Mouse (Mus musculus) macrophage (primary cell): Measurements from ENCODE around the gene Inafm1. TPM values are rescaled to one million over a fixed set of nuclear protein-coding genes. Genes with fewer than 3 reads are reported as not detected.
"Not testable (repeated sequence)": the region's sequence is repeated elsewhere in the genome, so short reads cannot be mapped to it uniquely, and the experiment has no call there.

ENCODE experiments used
- H3K27ac ChIP-seq: fragments of 350-480 bp; formaldehyde crosslinking; 2 replicates; pipeline ENCODE4 v1.9.0; 2021
- H3K36me3 ChIP-seq: fragments of 350-480 bp; formaldehyde crosslinking; 2 replicates; pipeline ENCODE4 v1.9.0; 2021; ENCODE audit errors: inconsistent target
- H3K4me3 ChIP-seq: fragments of 350-480 bp; formaldehyde crosslinking; 2 replicates; pipeline ENCODE4 v1.9.0; 2021; ENCODE audit errors: inconsistent target
- H3K79me2 ChIP-seq: fragments of 350-480 bp; formaldehyde crosslinking; 2 replicates; pipeline ENCODE4 v1.9.0; 2021; ENCODE audit errors: inconsistent target
- WGBS: methylation state at CpG from one replicate; pipeline ENCODE4 v1.1.7; 2026; ENCODE audit warnings: inconsistent platforms; ENCODE audit not compliant: missing documents; 5-methylcytosine and 5-hydroxymethylcytosine counted together
- polyA plus RNA-seq: library from polyadenylated mRNA; stranded (reverse); fragments of 250-400 nt; gene quantifications from 3 replicates; pipeline ENCODE4 v1.2.4, GENCODE M21; 2018; ENCODE audit warnings: inconsistent platforms

The Inafm1 gene
- polyA plus RNA-seq, 1 experiment from 2014 or later: 1.9 TPM

DNA sequence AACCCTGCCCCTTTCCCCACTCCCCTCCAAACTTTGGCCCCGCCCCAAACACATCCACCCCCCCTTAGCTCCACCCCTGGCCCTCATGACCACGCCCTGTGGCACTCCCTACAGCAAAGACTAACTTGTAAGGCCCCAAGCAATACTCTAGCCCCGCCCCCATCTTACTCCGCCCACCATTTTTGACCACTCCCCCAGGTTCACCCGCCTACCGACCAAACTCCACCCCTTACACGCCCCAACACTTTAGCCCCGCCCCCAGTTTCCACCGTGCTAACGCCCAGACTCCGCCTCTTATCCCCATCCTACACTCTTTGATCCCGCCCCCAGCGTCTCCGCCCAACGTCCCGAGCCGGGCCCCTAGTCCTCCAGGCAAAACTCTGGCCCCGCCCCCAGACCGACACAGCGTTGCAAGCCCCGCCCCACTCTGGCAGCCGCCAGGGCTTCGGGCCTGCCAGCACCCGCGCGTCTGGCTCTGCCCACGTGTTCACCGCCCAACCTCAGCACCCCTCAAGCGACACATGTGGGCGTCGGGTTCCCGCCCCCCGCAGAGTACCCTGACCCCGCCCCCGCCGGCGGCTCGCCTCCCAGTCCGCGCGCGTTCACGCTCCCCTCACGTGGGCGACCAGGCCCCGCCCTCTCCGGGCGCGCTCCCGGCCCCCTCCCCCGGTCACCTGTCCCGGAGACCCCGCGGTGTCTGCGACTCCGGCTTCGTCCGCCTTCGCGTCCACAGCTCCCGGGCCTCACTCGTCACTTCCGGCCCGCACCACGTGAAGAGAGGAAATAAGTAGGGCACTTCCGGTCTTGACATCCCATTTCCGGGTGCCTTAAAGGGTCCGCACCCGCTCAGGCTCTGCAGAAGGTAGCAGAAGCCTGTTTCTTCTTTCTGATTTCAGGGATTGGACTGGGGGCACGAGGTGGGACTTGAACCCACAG lies 12.9 kb upstream of the Inafm1 start, which contains the start of gene Ccdc9:
Gene Ccdc9 (minus strand): TSS at position 770 of the 936 bp plus-strand sequence.
- peaks cover 27% of the 10 kb centered on the region for H3K79me2 ChIP-seq
- H3K4me3 ChIP-seq: peak within 1 kb of the TSS; percentile 50
- WGBS: under 1% methylated on average over 38 of the region's 70 CpGs
- H3K36me3 ChIP-seq: peaks cover 26% of the 10 kb centered on the region
- peak within 1 kb of the TSS; percentile 76 for H3K27ac ChIP-seq

DNA sequence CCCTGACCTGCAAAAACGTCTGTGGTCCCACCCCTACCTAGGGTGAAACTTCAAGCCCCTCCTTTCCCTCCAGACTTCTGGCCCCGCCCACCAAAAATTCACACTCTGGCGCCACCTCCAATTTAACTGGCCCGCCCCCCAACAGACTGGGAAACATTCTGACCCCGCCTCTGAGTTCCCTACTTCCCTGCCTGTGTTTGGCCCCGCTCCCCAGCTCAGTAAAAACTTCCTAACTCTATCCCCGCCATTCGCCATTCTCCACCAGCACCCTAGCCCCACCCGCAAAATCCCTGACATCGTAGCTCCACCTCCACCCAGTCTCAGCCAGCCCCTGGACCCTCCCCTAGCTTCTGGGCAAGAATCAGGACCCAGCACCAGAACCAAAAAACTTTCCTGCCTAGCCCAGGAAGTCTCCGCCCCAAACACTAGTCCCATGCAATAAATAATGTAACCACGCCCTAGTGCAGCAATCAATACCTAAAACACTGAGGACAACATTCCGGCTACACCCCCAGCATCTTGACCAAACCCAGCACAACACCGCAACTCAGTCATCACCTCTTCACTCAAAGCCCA lies 12.1 kb upstream of the Inafm1 start:
- Histone ChIP-seq H3K4me3 (peak overlapping the region; percentile 50), H3K36me3 (peaks cover 34% of the 10 kb centered on the region), H3K79me2 (peaks cover 27% of the 10 kb centered on the region), H3K27ac (peak overlapping the region; percentile 58)
- 5% methylated on average over 14 of the region's 14 CpGs for WGBS

DNA sequence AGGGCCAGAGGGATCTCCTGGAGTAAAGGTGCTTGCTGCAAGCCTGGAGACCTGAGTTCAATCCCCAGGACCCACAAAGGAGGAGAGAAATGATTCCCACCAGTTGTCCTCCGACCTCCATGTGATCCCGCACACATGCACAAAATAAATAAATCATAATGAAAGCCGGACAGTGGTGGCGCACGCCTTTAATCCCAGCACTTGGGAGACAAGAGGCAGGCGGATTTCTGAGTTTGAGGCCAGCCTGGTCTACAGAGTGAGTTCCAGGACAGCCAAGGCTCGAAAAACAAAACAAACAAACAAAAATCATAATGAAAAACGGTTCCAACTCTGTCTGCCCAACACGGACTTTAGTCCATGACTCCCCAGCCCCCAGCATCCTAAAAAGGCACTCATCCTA lies 11.5 kb upstream of the Inafm1 start:
- WGBS: 79% methylated on average over 9 of the region's 9 CpGs
- Histone ChIP-seq H3K79me2 (peaks cover 27% of the 10 kb centered on the region), H3K4me3 (peak overlapping the region; percentile 50; the same call in 1 of the 2 replicates), H3K36me3 (peaks cover 34% of the 10 kb centered on the region), H3K27ac (no peak overlapping the region)

DNA sequence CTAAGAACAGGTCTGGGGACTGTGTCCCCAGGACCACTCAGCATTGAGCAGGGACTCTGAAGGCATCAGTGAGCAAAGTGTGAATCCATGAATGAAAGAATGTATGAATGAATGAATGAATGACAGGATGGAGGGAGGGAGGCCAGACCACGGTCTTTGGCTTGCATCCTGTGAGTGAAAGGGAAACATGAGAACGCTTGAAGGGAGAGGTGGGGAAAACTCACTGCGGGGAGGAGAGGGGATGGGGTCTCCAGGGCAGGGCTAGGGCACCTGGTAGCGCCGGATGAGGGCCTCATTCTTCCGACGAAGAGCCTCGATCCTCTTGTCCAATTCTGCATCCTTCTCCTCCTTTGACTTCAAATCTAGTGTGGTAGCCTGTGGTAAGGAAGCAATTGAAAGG lies 10.6 kb upstream of the Inafm1 start:
- Histone ChIP-seq H3K36me3 (peaks cover 34% of the 10 kb centered on the region), H3K79me2 (peaks cover 27% of the 10 kb centered on the region), H3K4me3 (no peak overlapping the region), H3K27ac (no peak overlapping the region)
- WGBS: 95% methylated on average over 8 of the region's 8 CpGs

DNA sequence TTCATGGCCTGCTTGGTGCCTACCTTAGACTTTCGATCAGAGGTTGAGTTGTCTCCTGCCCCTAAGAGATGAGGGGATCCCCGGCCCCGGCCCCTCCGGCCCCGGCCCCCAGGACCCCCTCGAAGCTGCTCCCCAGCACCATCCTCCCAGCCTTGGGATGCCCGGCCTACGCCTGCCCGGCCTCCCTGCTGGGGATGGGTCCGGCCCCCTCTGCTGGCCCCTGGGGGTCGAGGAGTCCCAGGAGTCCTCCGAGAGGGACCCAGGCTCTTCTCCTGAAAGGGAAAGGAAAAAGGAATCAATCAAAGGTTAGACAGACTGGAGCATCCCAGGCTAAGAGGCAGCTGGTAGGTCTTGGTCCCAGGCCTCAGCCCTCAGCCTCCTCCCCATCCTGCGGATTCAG lies 8.9 kb upstream of the Inafm1 start:
- peaks cover 27% of the 10 kb centered on the region for H3K79me2 ChIP-seq
- peaks cover 46% of the 10 kb centered on the region for H3K36me3 ChIP-seq
- no peak overlapping the region for H3K4me3 ChIP-seq
- 94% methylated on average over 6 of the region's 13 CpGs for WGBS
- H3K27ac ChIP-seq: no peak overlapping the region

DNA sequence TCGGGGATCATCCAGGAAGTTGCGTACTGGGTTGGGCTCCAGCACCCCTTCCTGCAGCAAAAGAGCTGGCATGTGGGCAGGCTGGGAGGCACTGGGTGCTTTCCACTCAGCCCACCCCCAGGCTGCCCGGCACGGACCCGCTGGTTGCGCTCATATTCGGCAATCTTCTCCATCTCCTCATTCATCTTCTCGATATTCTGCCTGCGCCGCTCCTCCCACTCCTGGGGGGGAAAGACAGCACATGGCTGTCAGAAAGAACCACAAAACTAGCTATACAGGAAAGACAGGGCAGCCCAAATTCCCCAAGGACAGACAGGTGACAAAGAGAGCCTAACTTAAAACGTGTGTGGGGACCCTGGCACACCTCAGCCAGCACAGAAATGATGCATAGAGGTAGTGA lies 7.3 kb upstream of the Inafm1 start:
- WGBS: 93% methylated on average over 11 of the region's 11 CpGs
- Histone ChIP-seq H3K36me3 (peaks cover 62% of the 10 kb centered on the region), H3K27ac (no peak overlapping the region), H3K79me2 (peaks cover 26% of the 10 kb centered on the region), H3K4me3 (no peak overlapping the region)

DNA sequence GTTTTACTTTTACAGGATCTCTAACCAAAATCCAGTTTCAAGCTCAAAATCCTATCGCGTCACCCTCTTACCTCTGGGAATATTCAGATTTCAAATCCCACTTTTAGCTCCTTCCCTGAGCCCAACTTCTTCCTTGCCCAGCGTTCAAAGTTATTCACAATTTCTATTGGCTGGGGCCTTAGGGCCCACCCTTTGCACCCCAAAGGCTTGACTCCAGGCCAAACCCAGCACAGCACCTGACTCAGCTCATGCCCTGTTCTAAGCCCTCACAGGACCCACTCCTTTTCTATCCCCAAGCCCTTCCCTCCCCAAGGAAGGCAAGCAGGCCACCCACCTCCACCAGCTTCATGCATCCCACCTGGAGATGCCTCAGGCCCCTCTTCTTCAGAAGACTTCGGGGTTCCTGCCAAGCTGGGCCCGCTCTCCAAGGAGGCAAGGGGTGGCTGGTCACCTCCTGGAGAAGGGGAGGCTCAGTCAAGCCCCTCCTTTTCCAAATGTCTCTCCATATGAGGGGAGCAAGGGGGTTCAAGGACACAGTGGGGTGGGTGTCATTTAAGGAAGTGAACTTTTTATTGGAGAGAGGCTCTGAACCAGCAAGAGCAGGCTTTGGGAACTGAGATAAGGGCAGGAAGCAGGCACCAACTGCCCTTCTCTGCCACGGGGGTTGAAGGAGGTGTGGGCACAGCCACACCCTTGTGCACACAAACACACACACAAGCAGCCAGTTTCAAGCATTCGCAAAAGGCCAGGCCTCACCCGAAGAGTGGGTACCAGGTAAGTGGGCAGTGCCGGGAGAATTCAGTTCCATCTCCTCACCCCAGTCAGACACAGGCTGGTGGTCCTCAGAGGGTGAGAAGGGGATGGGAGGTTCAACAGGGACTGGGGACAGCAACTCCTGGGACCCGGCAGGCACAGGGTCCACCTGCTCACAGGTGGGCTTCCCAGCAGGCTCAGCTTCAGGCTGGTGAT lies 1.8 kb upstream of the Inafm1 start:
- WGBS: 55% methylated on average over 10 of the region's 10 CpGs
- no peaks in the 10 kb centered on the region for H3K79me2 ChIP-seq
- peaks cover 35% of the 10 kb centered on the region for H3K36me3 ChIP-seq
- H3K4me3 ChIP-seq: no peak overlapping the region
- H3K27ac ChIP-seq: no peak overlapping the region

DNA sequence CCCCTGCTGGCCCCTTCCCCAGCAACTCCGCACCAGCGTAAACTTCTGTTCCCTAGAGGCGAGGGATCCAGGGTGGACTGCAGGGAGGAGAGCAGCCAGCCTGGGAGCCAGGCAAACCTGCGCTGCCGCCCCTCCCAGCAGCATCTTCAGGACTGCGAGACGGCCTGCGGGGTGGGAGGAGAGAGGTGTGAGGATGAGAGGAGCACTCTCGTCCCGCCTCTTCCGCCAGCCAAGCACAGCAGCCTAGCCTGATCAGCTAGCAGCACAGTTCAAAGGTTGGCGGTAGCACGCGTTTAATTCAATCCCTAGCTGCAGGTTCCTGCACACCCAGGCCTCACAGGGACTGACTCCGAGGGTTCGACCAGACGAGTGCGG lies 336 bp upstream of the Inafm1 start:
- peak overlapping the region; percentile 59 for H3K27ac ChIP-seq
- no peaks in the 10 kb centered on the region for H3K79me2 ChIP-seq
- H3K36me3 ChIP-seq: peaks cover 35% of the 10 kb centered on the region
- under 1% methylated on average over 18 of the region's 18 CpGs for WGBS
- peak overlapping the region; percentile 40 for H3K4me3 ChIP-seq

DNA sequence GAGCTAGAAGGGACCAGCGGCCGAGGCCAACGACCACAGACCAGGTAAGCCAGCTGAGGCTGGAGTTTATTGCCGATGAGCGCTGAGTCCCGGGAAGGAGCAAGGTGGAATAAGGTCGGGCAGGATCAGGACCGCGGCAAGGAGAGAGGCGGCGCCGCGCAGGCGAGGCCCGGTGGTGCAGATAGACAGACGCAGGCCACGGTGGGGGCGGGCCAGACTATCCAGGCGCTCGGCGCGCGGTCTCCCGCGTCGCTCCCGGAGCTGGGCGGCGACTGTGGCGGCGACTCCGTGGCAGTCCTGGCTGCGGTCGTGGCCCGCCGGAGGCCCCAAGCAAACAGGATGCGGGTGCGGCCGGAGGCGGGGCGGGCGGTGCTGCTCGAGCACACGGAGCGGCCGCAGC lies 736 bp downstream of the Inafm1 start:
- 2% methylated on average over 28 of the region's 46 CpGs for WGBS
- H3K4me3 ChIP-seq: peak overlapping the region; percentile 37
- peaks cover 26% of the 10 kb centered on the region for H3K36me3 ChIP-seq
- H3K27ac ChIP-seq: no peak overlapping the region
- H3K79me2 ChIP-seq: no peaks in the 10 kb centered on the region

DNA sequence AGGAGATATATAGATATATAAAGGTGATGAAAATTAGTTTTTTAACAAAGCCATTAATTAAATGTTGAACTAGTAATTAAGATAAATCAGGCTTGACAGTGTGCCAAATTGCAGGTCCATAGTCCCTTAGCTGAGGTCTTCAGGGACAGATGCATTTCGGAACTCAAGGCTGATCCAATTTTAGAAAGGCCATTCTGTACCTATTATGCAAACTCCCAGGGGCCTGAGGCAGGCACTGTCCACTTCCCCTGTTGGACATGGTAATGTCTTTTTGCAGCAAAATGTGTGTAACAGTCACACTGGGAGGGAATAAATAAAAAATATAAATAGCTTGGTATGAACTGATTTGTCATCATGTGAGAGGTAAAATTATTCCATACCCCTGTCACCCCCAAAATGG lies 2.3 kb downstream of the Inafm1 start:
- Histone ChIP-seq H3K79me2 (no peaks in the 10 kb centered on the region), H3K36me3 (peaks cover 11% of the 10 kb centered on the region), H3K4me3 (no peak overlapping the region), H3K27ac (no peak overlapping the region)
- WGBS: 30% methylated on average over 1 of the region's 1 CpGs

DNA sequence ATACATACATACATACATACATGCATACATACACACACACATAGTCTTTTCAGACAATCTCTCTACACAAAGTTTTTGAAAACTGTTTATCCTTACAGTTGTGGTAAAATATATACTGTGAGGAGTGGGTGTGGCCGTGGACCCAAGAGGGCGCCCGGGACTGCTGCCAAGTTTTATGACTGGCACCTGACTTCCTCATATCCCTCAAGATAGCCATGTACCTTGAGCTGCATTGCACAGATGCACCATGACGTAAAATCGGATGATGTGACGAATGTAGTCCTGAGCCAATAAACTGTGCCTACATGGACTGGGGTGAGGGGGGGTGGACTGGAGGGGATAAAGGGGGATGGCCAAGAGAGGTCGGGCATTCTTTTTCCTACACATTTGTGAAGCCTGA lies 6.8 kb downstream of the Inafm1 start:
- WGBS: 24% methylated on average over 6 of the region's 7 CpGs
- H3K79me2 ChIP-seq, H3K36me3 ChIP-seq, H3K27ac ChIP-seq, H3K4me3 ChIP-seq: not testable (repeated sequence)

DNA sequence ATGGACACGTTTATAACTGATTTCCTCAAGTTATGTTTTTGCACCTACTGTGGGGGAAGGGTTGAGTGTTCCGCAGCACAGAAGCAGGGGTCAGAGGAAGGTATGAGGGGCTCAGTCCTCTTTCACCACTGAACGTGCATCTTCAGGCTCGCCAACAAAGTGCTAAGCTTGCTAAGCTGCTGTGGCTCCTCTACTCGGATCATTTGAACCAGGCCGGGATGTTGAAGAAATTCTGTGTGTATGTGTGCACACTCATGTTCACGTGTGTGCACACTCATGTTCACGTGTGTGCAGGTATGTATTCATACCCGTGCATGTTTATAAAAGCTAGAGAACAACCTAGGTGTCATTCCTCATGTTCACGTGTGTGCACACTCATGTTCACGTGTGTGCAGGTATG lies 7.6 kb downstream of the Inafm1 start:
- Histone ChIP-seq H3K79me2 (no peaks in the 10 kb centered on the region), H3K27ac (no peak overlapping the region), H3K36me3 (no peaks in the 10 kb centered on the region), H3K4me3 (no peak overlapping the region)
- 93% methylated on average over 11 of the region's 11 CpGs for WGBS

DNA sequence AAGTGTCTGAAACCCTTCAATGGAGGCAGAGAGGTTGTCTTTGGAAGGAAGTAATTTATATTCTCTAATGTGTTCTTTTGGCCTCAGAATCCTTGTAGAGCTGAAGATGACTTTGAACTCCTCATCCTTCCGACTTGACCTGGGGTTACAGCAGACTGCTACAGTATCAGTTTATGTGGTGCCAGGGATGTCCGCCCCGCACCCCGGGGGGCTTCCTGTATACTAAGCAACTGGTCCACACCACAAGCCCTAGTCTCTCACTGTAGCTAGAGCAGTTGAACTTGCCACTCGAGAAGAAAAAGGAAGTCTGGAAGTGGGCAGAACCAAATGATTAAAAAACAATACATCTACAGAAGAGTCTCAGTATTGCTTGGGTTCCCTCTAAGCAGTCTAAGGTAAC lies 9.6 kb downstream of the Inafm1 start:
- 3% methylated on average over 5 of the region's 5 CpGs for WGBS
- Histone ChIP-seq H3K27ac (no peak overlapping the region), H3K79me2 (peaks cover 13% of the 10 kb centered on the region), H3K4me3 (no peak overlapping the region), H3K36me3 (no peaks in the 10 kb centered on the region)

DNA sequence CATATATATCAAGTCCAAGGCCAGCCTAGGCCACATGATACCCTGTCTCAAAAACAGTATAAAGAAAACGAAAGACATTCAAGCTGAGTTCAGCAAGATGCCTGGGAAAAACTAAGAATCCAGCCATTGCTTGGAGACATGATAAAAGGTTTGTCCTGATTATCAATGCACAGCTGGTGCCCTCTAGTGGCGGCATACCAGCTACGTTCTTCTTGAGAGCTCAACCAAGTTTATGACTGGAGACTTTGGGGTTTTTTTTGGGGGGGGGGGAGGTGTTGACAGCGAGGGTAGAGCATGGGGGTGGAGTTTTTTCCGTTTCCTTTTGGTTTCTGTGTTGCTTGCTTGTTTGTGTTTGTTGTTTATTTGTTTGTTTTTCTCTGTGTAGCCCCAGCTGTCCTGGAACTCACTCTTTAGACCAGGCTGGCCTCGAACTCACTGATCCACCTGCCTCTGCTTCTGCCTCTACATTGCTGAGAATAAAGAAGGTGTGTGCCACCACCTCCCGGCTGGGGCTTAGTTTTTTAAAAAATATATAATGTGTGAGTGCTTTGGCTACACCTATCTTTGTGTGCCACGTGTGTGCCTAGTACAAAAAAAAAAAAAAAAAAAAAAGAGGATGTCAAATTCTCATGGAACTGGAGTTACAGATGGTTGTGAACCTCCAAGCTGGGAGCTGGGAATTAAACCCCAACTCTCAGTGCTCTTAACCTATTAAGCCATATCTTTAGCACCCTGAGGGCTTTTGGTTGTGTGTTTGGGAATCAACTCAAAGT lies 10.2 kb downstream of the Inafm1 start:
- H3K79me2 ChIP-seq: peaks cover 19% of the 10 kb centered on the region
- 21% methylated on average over 8 of the region's 8 CpGs for WGBS
- H3K36me3 ChIP-seq: no peaks in the 10 kb centered on the region
- no peak overlapping the region for H3K4me3 ChIP-seq
- H3K27ac ChIP-seq: no peak overlapping the region
